Comparison of ENCODE assay signal across 12 mouse cellular contexts in the genomic region with DNA sequence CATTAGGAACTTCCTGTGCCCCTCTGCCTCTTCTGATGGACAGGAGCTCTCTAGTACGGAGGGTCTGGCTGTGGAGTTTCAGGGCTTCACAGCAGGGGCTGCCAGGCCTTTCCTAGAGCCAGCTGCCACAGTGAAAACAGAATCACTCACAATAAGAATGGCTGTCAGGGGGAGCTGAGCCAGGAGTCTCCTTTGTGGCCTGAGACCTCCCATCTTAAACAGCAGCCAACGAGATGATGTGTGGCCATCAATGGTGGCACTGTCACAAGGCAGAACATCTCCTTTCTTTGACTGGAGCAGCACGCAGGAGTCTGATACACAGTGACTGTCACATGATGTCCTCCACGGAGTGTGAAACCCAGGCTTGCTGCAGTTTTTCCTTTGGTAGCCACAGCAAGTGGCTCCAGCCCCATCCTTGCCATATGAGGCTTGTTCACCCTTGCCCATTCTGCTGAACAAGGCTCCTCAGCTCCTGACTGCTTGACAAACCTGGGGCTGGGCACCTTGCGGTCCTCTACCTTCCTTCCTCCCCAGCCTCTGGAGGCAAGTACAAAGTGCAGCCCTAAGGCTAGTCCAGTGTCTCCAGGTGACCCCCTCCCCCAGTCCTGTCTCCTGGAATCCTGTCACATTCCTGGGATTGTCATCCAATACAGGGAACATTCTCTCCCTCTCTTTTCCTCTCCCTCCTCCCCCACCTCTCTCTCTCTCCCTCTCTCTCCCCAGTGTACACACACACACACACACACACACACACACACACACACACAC.
A peak's percentile ranks its signal among the peaks of the same experiment; 100 is the strongest.
DNase-seq lines count a peak whose midpoint lies in the region; ATAC-seq and TF ChIP-seq lines count a peak whose summit lies in the region.
"Had no signal": no experiment of that assay in that cellular context is flagged by ENCODE, and none has a peak within 500 bp of the region (broad histone marks: within the 10 kb centered on the region; RNA-seq: fewer than 3 reads in every experiment).

No protein-coding gene starts in this region.

- ATAC-seq in forebrain, embryonic 12.5 days (ENCODE audit: low FRiP score): no peak
- no peak for ATAC-seq in midbrain, embryonic 12.5 days (ENCODE audit: low FRiP score, low read depth)
- ATAC-seq: liver, postnatal 0 days had no signal

- no peaks in the 10 kb centered on the region for H3K9me3 ChIP-seq in forebrain, embryonic 12.5 days
- no peaks in the 10 kb centered on the region for H3K9me3 ChIP-seq in midbrain, embryonic 12.5 days
- H3K9me3 ChIP-seq: embryonic facial prominence, embryonic 15.5 days had no signal

- no peaks in the 10 kb centered on the region; the same call in 1 of the 2 replicates for H3K27me3 ChIP-seq in forebrain, embryonic 12.5 days
- H3K27me3 ChIP-seq in midbrain, embryonic 12.5 days: peaks cover 5% of the 10 kb centered on the region; the same call in 1 of the 2 replicates

- no peak overlapping the region for H3K4me3 ChIP-seq in layer of hippocampus, adult 2 months
- H3K4me3 ChIP-seq in forebrain, embryonic 12.5 days (replicated peaks): no peak overlapping the region
- H3K4me3 ChIP-seq in midbrain, embryonic 12.5 days: no peak overlapping the region
- H3K4me3 ChIP-seq: embryonic facial prominence, embryonic 15.5 days; left cerebral cortex, adult 2 months had no signal

- H3K4me2 ChIP-seq in forebrain, embryonic 12.5 days: no peak overlapping the region
- no peak overlapping the region for H3K4me2 ChIP-seq in midbrain, embryonic 12.5 days (replicated peaks)
- H3K4me2 ChIP-seq: embryonic facial prominence, embryonic 15.5 days had no signal

- H3K36me3 ChIP-seq in forebrain, embryonic 12.5 days (replicated peaks): no peaks in the 10 kb centered on the region
- H3K36me3 ChIP-seq in midbrain, embryonic 12.5 days: no peaks in the 10 kb centered on the region
- H3K36me3 ChIP-seq: embryonic facial prominence, embryonic 15.5 days had no signal

- 22% methylated on average over 5 of the region's 5 CpGs for WGBS in forebrain, embryonic 12.5 days
- WGBS in midbrain, embryonic 12.5 days: 27% methylated on average over 5 of the region's 5 CpGs

- peaks cover 59% of the 10 kb centered on the region for H3K4me1 ChIP-seq in forebrain, embryonic 12.5 days
- H3K4me1 ChIP-seq in midbrain, embryonic 12.5 days: peaks cover 45% of the 10 kb centered on the region

- no peak overlapping the region for H3K9ac ChIP-seq in forebrain, embryonic 12.5 days
- no peak overlapping the region for H3K9ac ChIP-seq in midbrain, embryonic 12.5 days (replicated peaks)
- H3K9ac ChIP-seq: embryonic facial prominence, embryonic 15.5 days; liver, postnatal 0 days had no signal

- no peak for TF ChIP-seq CTCF in layer of hippocampus, adult 2 months (conservative IDR thresholded peaks at IDR 0.05)

- peak; percentile 20 for DNase-seq in cerebellum, adult 9-11 months
- no peak for DNase-seq in cerebellum, adult 8-10 months
- DNase-seq in layer of hippocampus, adult 2 months (ENCODE audit: low spot score in 2 of 2): no peak
- DNase-seq in layer of hippocampus, adult 11-12 months (ENCODE audit: low spot score): no peak
- DNase-seq in spleen, adult 18-20 months: no peak
- DNase-seq in MN1 (ENCODE audit: low spot score): no peak
- DNase-seq: kidney, adult 18-20 months; liver, postnatal 0 days had no signal

- peak overlapping the region; percentile 53; the same call in 1 of the 2 replicates for H3K27ac ChIP-seq in layer of hippocampus, adult 2 months
- H3K27ac ChIP-seq in forebrain, embryonic 12.5 days: peak overlapping the region; percentile 36
- H3K27ac ChIP-seq in midbrain, embryonic 12.5 days (replicated peaks): peak overlapping the region; percentile 54; the same call in 1 of the 2 replicates
- H3K27ac ChIP-seq: embryonic facial prominence, embryonic 15.5 days; left cerebral cortex, adult 2 months had no signal
